In genomic region chr12:76256114-76256843, GRCm38 (mm10) we compare ENCODE assay signal across 8 mouse cellular contexts. TPM values are rescaled to one million over a fixed set of nuclear protein-coding genes. Genes with fewer than 3 reads are reported as not detected.
DNase-seq lines count a peak whose midpoint lies in the region; ATAC-seq and TF ChIP-seq lines count a peak whose summit lies in the region.

No protein-coding gene starts in this region.

- 6% methylated on average over 17 of the region's 17 CpGs for WGBS in heart, embryonic 10.5 days
- 4% methylated on average over 17 of the region's 17 CpGs for WGBS in liver, embryonic 14.5 days (ENCODE audit: insufficient replicate concordance)
- WGBS in neural tube, embryonic 14.5 days: 6% methylated on average over 17 of the region's 17 CpGs

- no peak for TF ChIP-seq CTCF in embryonic fibroblast, embryonic 13.5 days (IDR thresholded peaks at IDR 0.05; ENCODE audit: borderline replicate concordance, insufficient read depth, low read length)
- no peak for TF ChIP-seq CTCF in liver, embryonic 14.5 days (IDR thresholded peaks at IDR 0.05; ENCODE audit: low read depth)

- TF ChIP-seq POLR2A in embryonic fibroblast, embryonic 13.5 days (IDR thresholded peaks at IDR 0.05; ENCODE audit: low read depth, low read length): no peak

- no peaks in the 10 kb centered on the region for H3K36me3 ChIP-seq in heart, embryonic 10.5 days
- no peaks in the 10 kb centered on the region; the same call in 1 of the 2 replicates for H3K36me3 ChIP-seq in liver, embryonic 14.5 days (replicated peaks; ENCODE audit: control insufficient read depth, insufficient read depth, low read depth)
- H3K36me3 ChIP-seq in neural tube, embryonic 14.5 days (ENCODE audit: control insufficient read depth, insufficient read depth, low read length): no peaks in the 10 kb centered on the region

- ATAC-seq in liver, embryonic 14.5 days (ENCODE audit: insufficient read depth): no peak
- ATAC-seq in neural tube, embryonic 14.5 days (ENCODE audit: low read depth): no peak
- ATAC-seq in monocyte, adult 5-6 weeks (replicated peaks; ENCODE audit: insufficient number of reproducible peaks, low FRiP score, low TSS enrichment, poor library complexity, severe bottlenecking): no peak

- H3K9ac ChIP-seq in liver, embryonic 14.5 days (replicated peaks): peak overlapping the region; percentile 70
- H3K9ac ChIP-seq in neural tube, embryonic 14.5 days (replicated peaks; ENCODE audit: low read depth, low read length): peak overlapping the region; percentile 50; the same call in 1 of the 2 replicates

- no peak for DNase-seq in heart, embryonic 10.5 days (ENCODE audit: low spot score)
- no peak for DNase-seq in heart, adult 8-10 months (ENCODE audit: low spot score)
- DNase-seq in induced T-regulatory cell, adult 2 months (ENCODE audit: low read depth): peak; percentile 53
- DNase-seq in liver, embryonic 14.5 days (ENCODE audit: low read depth in 3 of 3, low spot score in 3 of 3): no peak
- no peak for DNase-seq in left cerebral cortex, postnatal 4 days

- peak overlapping the region; percentile 72 for H3K4me3 ChIP-seq in heart, embryonic 10.5 days
- peak overlapping the region; percentile 70 for H3K4me3 ChIP-seq in embryonic fibroblast, embryonic 13.5 days (ENCODE audit: insufficient read depth, low read length)
- H3K4me3 ChIP-seq in liver, embryonic 14.5 days (ENCODE audit: insufficient read depth in 1 of 2, low read depth in 2 of 2, low read length in 2 of 2): peak overlapping the region; percentile 70 to 85
- H3K4me3 ChIP-seq in neural tube, embryonic 14.5 days (ENCODE audit: low read depth, low read length): peak overlapping the region; percentile 52

- peak overlapping the region; percentile 92 for H3K27ac ChIP-seq in heart, embryonic 10.5 days
- no peak overlapping the region for H3K27ac ChIP-seq in embryonic fibroblast, embryonic 13.5 days (ENCODE audit: insufficient read depth, low read length)
- peak overlapping the region; percentile 19; the same call in 1 of the 2 replicates for H3K27ac ChIP-seq in liver, embryonic 14.5 days
- H3K27ac ChIP-seq in neural tube, embryonic 14.5 days (ENCODE audit: low read depth, low read length): no peak overlapping the region

- H3K27me3 ChIP-seq in heart, embryonic 10.5 days (ENCODE audit: insufficient read depth, poor library complexity, severe bottlenecking): no peaks in the 10 kb centered on the region
- no peaks in the 10 kb centered on the region for H3K27me3 ChIP-seq in liver, embryonic 14.5 days (ENCODE audit: control insufficient read depth, insufficient read depth, low read length)
- no peaks in the 10 kb centered on the region for H3K27me3 ChIP-seq in neural tube, embryonic 14.5 days (ENCODE audit: control insufficient read depth, insufficient read depth, low read length)

- H3K4me2 ChIP-seq in liver, embryonic 14.5 days (ENCODE audit: low read depth): peak overlapping the region; percentile 89
- H3K4me2 ChIP-seq in neural tube, embryonic 14.5 days (ENCODE audit: low read depth, low read length): peak overlapping the region; percentile 89

- peaks cover 17% of the 10 kb centered on the region for H3K4me1 ChIP-seq in heart, embryonic 10.5 days
- no peaks in the 10 kb centered on the region; the same call in 1 of the 2 replicates for H3K4me1 ChIP-seq in embryonic fibroblast, embryonic 13.5 days (ENCODE audit: control insufficient read depth, insufficient read depth, low read length)
- H3K4me1 ChIP-seq in liver, embryonic 14.5 days (replicated peaks; ENCODE audit: control insufficient read depth in 2 of 2, insufficient read depth in 2 of 2, low read length in 1 of 2): peaks cover 4 to 15% of the 10 kb centered on the region in 2 experiments
- peaks cover 9% of the 10 kb centered on the region for H3K4me1 ChIP-seq in neural tube, embryonic 14.5 days (ENCODE audit: control insufficient read depth, insufficient read depth, low read length)

- intact Hi-C loops in left cerebral cortex, postnatal 4 days (cut with DNase I): no loop called here

- no peaks in the 10 kb centered on the region for H3K9me3 ChIP-seq in heart, embryonic 10.5 days
- H3K9me3 ChIP-seq in liver, embryonic 14.5 days (ENCODE audit: control insufficient read depth, low read length): no peaks in the 10 kb centered on the region
- H3K9me3 ChIP-seq in neural tube, embryonic 14.5 days (ENCODE audit: control insufficient read depth, low read length): no peaks in the 10 kb centered on the region

- no peak for TF ChIP-seq EP300 in liver, embryonic 14.5 days (IDR thresholded peaks at IDR 0.05; ENCODE audit: low read depth)

RNA-seq across cellular contexts. Expression of gene Mthfd1, which starts 1.2 kb away (rescaled TPM):
- 65.1 and 80.8 TPM in 2 replicates for polyA plus RNA-seq in heart, embryonic 10.5 days (2016; fragmentation: Nextera tagmentation; extraction: Ambion mirVana)
- 10 to 100 TPM; 28.1 to 32.4 (median 29.1) TPM for total RNA-seq in heart, adult 8-10 months (2022)
- polyA plus RNA-seq in embryonic fibroblast, embryonic 13.5 days (2011; ENCODE audit: insufficient read length, low read depth, missing spikeins): 30.9 and 38.6 TPM in 2 replicates
- 37.5 and 58.5 TPM in 2 replicates for polyA plus RNA-seq in liver, embryonic 14.5 days (2012; rRNA removed)
- polyA plus RNA-seq in liver, embryonic 14.5 days (2014; fragmentation: Nextera tagmentation; extraction: Ambion mirVana): 83.5 and 92.8 TPM in 2 replicates
- 26.8 and 31.0 TPM in 2 replicates for polyA plus RNA-seq in neural tube, embryonic 14.5 days (2014; fragmentation: Nextera tagmentation; extraction: Ambion mirVana)
- 16.1 to 31.0 TPM (median 19.5 TPM) in 3 replicates for total RNA-seq in monocyte, adult 5-6 weeks (2017)
- 10 to 100 TPM; 34.4 to 37.2 TPM for total RNA-seq in left cerebral cortex, postnatal 4 days (2021)

RNA-seq across cellular contexts. Expression of gene Tex21, which starts 9.7 kb away (rescaled TPM):
- polyA plus RNA-seq in heart, embryonic 10.5 days (2016; fragmentation: Nextera tagmentation; extraction: Ambion mirVana): 0.06 and 0.07 TPM in 2 replicates
- total RNA-seq in heart, adult 8-10 months (2022): not detected
- polyA plus RNA-seq in embryonic fibroblast, embryonic 13.5 days (2011; ENCODE audit: insufficient read length, low read depth, missing spikeins): not detected in 2 replicates
- polyA plus RNA-seq in liver, embryonic 14.5 days (2012; rRNA removed): 0.04 TPM in 1 of 2 replicates, not detected in the other
- 0.14 TPM in 1 of 2 replicates, not detected in the other for polyA plus RNA-seq in liver, embryonic 14.5 days (2014; fragmentation: Nextera tagmentation; extraction: Ambion mirVana)
- polyA plus RNA-seq in neural tube, embryonic 14.5 days (2014; fragmentation: Nextera tagmentation; extraction: Ambion mirVana): 0.20 TPM in 1 of 2 replicates, not detected in the other
- total RNA-seq in monocyte, adult 5-6 weeks (2017): 1.3 TPM in 1 of 3 replicates, not detected in the others
- not detected for total RNA-seq in left cerebral cortex, postnatal 4 days (2021)

Comparison
In these comparisons a context has a peak if more than half of its experiments do, and no peak if none do; other contexts are left out.
1. H3K27ac ChIP-seq: peak in heart, embryonic 10.5 days (single experiment) and liver, embryonic 14.5 days (single experiment); none in embryonic fibroblast, embryonic 13.5 days (single experiment) and neural tube, embryonic 14.5 days (single experiment).
2. Peak in every context shown above with its lines, with median percentiles within 50 percentile points of each other: H3K4me3 ChIP-seq.